Mouse (Mus musculus) embryo, embryonic 11 days (tissue): ENCODE measurements around the gene Gzmm.
A peak's percentile ranks its signal among the peaks of the same experiment; 100 is the strongest.
"Not testable (repeated sequence)": the region's sequence is repeated elsewhere in the genome, so short reads cannot be mapped to it uniquely, and the experiment has no call there.

ENCODE experiments used
- DNase-seq: peaks from one replicate; pipeline ENCODE4 v3.0.0-alpha.2; 2015

Gzmm gene

GRCm38 (mm10) chr10:79681591-79682245 is 7.1 kb upstream of the Gzmm start, which contains the start of gene Cdc34:
Cdc34 (plus strand) TSS chr10:79682195.
- DNase-seq, result peak; percentile 99

DNA sequence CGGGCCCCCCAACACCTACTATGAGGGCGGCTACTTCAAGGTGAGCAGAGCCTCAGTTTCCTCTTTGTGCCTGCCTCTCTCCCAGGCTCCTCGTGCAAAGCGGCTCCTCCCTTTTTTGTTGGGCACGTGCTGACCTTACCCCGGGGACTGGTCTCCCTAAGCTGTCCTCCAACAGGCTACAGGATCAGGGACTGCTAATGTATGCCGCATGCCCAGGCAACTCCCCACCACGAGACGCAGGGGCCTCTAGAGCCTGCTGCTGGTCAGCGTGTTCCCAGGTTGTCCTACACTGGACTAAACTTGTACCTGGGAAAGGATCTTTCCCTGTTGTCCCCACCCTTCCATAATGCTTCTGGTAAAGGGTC is 6.3 kb upstream of the Gzmm start:
- DNase-seq, result no peak

DNA sequence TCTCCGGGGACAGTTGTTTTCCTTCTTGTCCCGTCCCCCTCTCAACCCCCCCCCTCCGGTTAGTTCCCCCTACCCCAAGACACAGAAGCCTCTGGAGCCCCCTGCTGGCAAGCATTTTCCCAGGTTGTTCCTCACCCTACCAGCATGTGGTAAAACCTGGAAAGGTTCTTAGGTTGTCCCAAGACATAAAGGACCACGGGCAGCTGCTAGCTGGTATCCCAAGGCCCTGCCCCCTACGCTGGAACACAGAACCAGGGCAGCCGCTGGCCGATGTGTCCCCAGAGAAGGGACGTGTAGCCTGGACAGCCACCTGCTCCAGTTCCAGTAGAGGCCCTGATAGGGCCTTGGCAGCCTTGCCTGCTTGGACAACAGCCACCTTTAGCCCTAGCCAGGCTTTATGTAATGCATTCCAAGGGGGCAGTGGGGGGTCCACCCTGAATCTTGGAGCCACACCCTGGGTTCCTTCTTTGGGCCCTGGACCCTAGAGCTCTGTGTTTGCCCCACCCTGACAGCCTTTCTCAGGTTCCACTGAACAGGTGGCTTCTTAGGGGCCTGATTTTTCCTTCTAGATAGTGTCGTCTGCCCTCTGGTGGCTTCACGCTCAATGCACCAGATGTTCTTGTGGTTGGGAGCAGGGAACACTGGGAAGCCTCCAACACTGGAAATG is 5.8 kb upstream of the Gzmm start:
- DNase-seq, result peak; percentile 70

GRCm38 (mm10) chr10:79683726-79684640 is 4.8 kb upstream of the Gzmm start:
- no peak for DNase-seq

GRCm38 (mm10) chr10:79684770-79685600 is 3.8 kb upstream of the Gzmm start:
- no peak for DNase-seq

DNA sequence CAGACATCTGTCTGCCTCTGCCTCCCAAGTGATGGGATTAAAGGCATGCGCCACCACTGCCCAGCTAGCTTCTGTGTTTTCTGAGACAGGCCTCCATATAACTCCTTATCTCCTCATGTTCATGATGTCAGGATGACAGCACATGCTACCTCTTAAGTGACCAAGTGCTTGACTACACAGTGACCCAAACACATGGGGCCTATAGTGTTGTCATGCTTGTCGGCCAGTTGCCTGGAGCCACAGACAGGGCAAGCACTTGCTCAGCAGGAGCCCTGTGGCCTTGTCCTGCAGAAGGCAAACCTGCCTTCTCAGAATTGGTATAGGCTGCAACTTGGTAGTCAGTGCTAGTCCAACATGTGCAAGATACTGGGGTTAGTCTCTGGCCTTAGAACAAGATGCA is 2.6 kb upstream of the Gzmm start:
- DNase-seq, result no peak

- no peak for DNase-seq
These were observed 2.1 kb upstream of the Gzmm start for GRCm38 (mm10) chr10:79686691-79687090.

DNA sequence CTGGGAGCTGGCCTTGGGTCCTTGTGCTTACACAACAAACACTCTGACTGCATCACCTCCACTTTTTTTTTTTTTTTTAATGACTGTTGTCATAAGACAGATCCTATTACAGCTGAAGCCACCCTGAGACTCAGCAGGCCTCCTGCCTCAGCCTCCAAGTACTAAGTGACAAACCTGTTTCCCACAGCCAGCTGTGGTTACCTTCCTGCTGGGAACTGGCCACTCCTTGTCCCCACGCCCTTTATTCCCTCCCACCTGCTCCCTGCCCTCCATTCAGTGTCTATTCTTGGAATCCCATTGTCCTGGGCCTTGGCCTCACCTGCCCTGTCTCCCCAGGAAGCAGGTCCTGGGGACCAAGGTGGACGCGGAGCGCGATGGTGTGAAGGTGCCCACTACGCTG is 1.3 kb upstream of the Gzmm start:
- DNase-seq, result no peak

- no peak for DNase-seq
These were observed 358 bp downstream of the Gzmm start for GRCm38 (mm10) chr10:79689178-79689577.

- no peak for DNase-seq
These were observed 3.2 kb downstream of the Gzmm start for GRCm38 (mm10) chr10:79691986-79692548.

- DNase-seq, result no peak
These were observed 5.0 kb downstream of the Gzmm start for GRCm38 (mm10) chr10:79693580-79694378.

DNA sequence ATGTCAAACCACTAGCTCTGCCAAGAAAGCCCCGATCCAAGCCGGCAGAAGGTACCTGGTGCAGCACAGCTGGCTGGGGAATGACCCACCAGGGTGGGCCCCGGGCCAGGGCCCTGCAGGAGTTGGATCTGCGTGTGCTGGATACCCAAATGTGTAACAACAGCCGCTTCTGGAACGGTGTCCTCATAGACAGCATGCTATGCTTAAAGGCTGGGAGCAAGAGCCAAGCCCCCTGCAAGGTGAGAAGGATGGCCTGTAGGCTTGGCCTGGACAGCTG is 5.5 kb downstream of the Gzmm start:
- no peak for DNase-seq

GRCm38 (mm10) chr10:79695231-79696128 is 6.7 kb downstream of the Gzmm start:
- DNase-seq, result peak; percentile 80

- no peak for DNase-seq
These were observed 7.4 kb downstream of the Gzmm start for GRCm38 (mm10) chr10:79696129-79696651.

- no peak for DNase-seq
These were observed 9.1 kb downstream of the Gzmm start for GRCm38 (mm10) chr10:79697916-79698315.

GRCm38 (mm10) chr10:79698459-79698858 is 9.6 kb downstream of the Gzmm start:
- DNase-seq, result no peak

- no peak for DNase-seq
These were observed 11.9 kb downstream of the Gzmm start for GRCm38 (mm10) chr10:79700676-79701075.

- peak; percentile 36 for DNase-seq
These were observed 12.8 kb downstream of the Gzmm start for GRCm38 (mm10) chr10:79701443-79702129.

GRCm38 (mm10) chr10:79702970-79703369 is 14.2 kb downstream of the Gzmm start:
- DNase-seq, result not testable (repeated sequence)

DNA sequence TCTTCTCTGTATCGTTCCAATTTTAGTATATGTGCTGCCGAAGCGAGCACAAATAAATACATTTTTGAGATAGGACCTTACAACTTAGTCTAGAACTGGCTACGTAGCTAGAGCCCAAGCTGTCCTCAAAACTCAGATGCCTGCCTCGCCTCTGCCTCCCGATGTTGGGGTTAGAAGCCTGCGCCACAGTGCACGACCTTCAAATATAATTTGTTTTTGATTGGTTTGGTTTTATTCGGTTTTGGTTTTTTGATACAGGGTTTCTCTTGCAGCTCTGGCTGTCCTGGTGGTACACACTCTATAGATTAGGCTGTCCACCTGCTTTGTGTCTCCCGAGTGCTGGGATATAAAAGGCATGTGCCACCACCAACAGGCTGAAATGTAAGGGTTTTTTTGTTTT is 14.7 kb downstream of the Gzmm start:
- DNase-seq, result no peak
